ENCODE assay signal across 21 mouse cellular contexts in the genomic region with DNA sequence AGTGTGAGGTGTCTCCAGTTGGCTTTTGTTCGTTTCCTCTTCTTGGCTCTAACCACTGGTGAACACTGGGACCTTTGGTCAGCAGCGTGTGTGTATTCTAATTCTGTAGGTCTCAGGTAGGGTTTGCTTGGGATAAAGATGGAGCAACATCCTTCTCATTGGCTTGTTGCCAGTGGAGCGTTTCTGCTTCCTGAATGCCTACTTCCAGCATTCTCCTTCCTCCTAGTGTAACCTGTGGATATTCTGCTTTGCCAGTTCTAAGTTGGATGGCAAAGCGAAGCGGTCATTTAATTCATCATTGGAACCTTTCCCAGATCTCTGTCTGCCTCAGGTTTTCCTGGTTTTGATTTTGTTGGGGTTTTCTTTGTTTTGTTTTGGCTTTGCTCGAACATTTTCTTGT. TPM values are rescaled to one million over a fixed set of nuclear protein-coding genes. Genes with fewer than 3 reads are reported as not detected.
DNase-seq lines count a peak whose midpoint lies in the region; ATAC-seq and TF ChIP-seq lines count a peak whose summit lies in the region.
"Had no signal": no experiment of that assay in that cellular context is flagged by ENCODE, and none has a peak within 500 bp of the region (broad histone marks: within the 10 kb centered on the region; RNA-seq: fewer than 3 reads in every experiment).

No protein-coding gene starts in this region.

- H3K4me3 ChIP-seq in hindbrain, embryonic 15.5 days, result no peak overlapping the region
- H3K4me3 ChIP-seq in hindbrain, embryonic 11.5 days (ENCODE audit: low read depth, low read length), result no peak overlapping the region
- H3K4me3 ChIP-seq in lung, postnatal 0 days (ENCODE audit: low read depth, low read length), result no peak overlapping the region
- H3K4me3 ChIP-seq in embryonic facial prominence, embryonic 15.5 days (replicated peaks), result no peak overlapping the region
- H3K4me3 ChIP-seq in left cerebral cortex, adult 2 months, result no peak overlapping the region
- H3K4me3 ChIP-seq: forebrain, embryonic 13.5 days; heart, embryonic 10.5 days; layer of hippocampus, adult 2 months; limb, embryonic 12.5 days had no signal

- intact Hi-C loops in left cerebral cortex, adult 2 months (cut with DNase I), result loop anchor here (2.0 kb wide), 1 partner anchor 35 kb away; no protein-coding TSS in a partner anchor

- H3K4me1 ChIP-seq in hindbrain, embryonic 15.5 days (replicated peaks), result peaks cover 33% of the 10 kb centered on the region
- no peaks in the 10 kb centered on the region for H3K4me1 ChIP-seq in hindbrain, embryonic 11.5 days (replicated peaks; ENCODE audit: control insufficient read depth, insufficient read depth, low read length)
- H3K4me1 ChIP-seq in lung, postnatal 0 days (ENCODE audit: insufficient read depth, low read depth, low read length), result peaks cover 13% of the 10 kb centered on the region; the same call in 1 of the 2 replicates
- H3K4me1 ChIP-seq in embryonic facial prominence, embryonic 15.5 days, result peaks cover 32% of the 10 kb centered on the region

- WGBS in hindbrain, embryonic 15.5 days, result 61% methylated on average over 6 of the region's 6 CpGs
- 90% methylated on average over 6 of the region's 6 CpGs for WGBS in hindbrain, embryonic 11.5 days
- WGBS in lung, postnatal 0 days, result 66% methylated on average over 6 of the region's 6 CpGs
- 59% methylated on average over 6 of the region's 6 CpGs for WGBS in embryonic facial prominence, embryonic 15.5 days

- peak overlapping the region; percentile 54 for H3K27ac ChIP-seq in hindbrain, embryonic 15.5 days (replicated peaks)
- H3K27ac ChIP-seq in hindbrain, embryonic 11.5 days (ENCODE audit: low read depth, low read length), result no peak overlapping the region
- no peak overlapping the region for H3K27ac ChIP-seq in lung, postnatal 0 days (ENCODE audit: low read length)
- peak overlapping the region; percentile 35; the same call in 1 of the 2 replicates for H3K27ac ChIP-seq in embryonic facial prominence, embryonic 15.5 days (replicated peaks)
- H3K27ac ChIP-seq in left cerebral cortex, adult 2 months, result no peak overlapping the region
- H3K27ac ChIP-seq: forebrain, embryonic 13.5 days; heart, embryonic 10.5 days; layer of hippocampus, adult 2 months; macrophage had no signal

- H3K9ac ChIP-seq in hindbrain, embryonic 15.5 days, result no peak overlapping the region
- H3K9ac ChIP-seq in hindbrain, embryonic 11.5 days (ENCODE audit: low read depth, low read length), result no peak overlapping the region
- H3K9ac ChIP-seq in lung, postnatal 0 days (replicated peaks; ENCODE audit: low read depth), result no peak overlapping the region
- no peak overlapping the region for H3K9ac ChIP-seq in embryonic facial prominence, embryonic 15.5 days
- H3K9ac ChIP-seq: forebrain, embryonic 13.5 days; limb, embryonic 12.5 days; liver, postnatal 0 days had no signal

- DNase-seq in cerebellum, postnatal 10 days, result peak; percentile 34 to 56
- DNase-seq in cerebellum, adult 9-11 months, result no peak
- no peak for DNase-seq in hindbrain, embryonic 11.5 days (ENCODE audit: low spot score)
- peak; percentile 16 for DNase-seq in lung, postnatal 36 days
- no peak for DNase-seq in lung, postnatal 0 days (ENCODE audit: low spot score)
- DNase-seq in left cerebral cortex, adult 2 months (ENCODE audit: extremely low spot score in 1 of 2, low spot score in 2 of 2), result no peak
- DNase-seq: adrenal gland, postnatal 36 days; kidney, adult 18-20 months; layer of hippocampus, postnatal 36 days; liver, postnatal 0 days; right cerebral cortex, postnatal 25 days; spleen, adult 18-20 months had no signal

- no peaks in the 10 kb centered on the region for H3K27me3 ChIP-seq in hindbrain, embryonic 15.5 days
- H3K27me3 ChIP-seq in hindbrain, embryonic 11.5 days (ENCODE audit: control insufficient read depth, insufficient read depth, low read length), result no peaks in the 10 kb centered on the region
- no peaks in the 10 kb centered on the region for H3K27me3 ChIP-seq in lung, postnatal 0 days (replicated peaks; ENCODE audit: insufficient read depth, low read length)
- H3K27me3 ChIP-seq in embryonic facial prominence, embryonic 15.5 days, result no peaks in the 10 kb centered on the region
- H3K27me3 ChIP-seq: limb, embryonic 12.5 days; Patski had no signal

- no peak for TF ChIP-seq EP300 in lung, postnatal 0 days (IDR thresholded peaks at IDR 0.05)

- H3K36me3 ChIP-seq in hindbrain, embryonic 15.5 days, result no peaks in the 10 kb centered on the region
- no peaks in the 10 kb centered on the region for H3K36me3 ChIP-seq in hindbrain, embryonic 11.5 days (ENCODE audit: control insufficient read depth, insufficient read depth, low read length)
- H3K36me3 ChIP-seq in lung, postnatal 0 days (ENCODE audit: insufficient read depth, low read length), result no peaks in the 10 kb centered on the region
- H3K36me3 ChIP-seq in embryonic facial prominence, embryonic 15.5 days, result no peaks in the 10 kb centered on the region
- H3K36me3 ChIP-seq: heart, embryonic 10.5 days had no signal

- H3K9me3 ChIP-seq in hindbrain, embryonic 15.5 days, result no peaks in the 10 kb centered on the region
- no peaks in the 10 kb centered on the region for H3K9me3 ChIP-seq in hindbrain, embryonic 11.5 days (ENCODE audit: control insufficient read depth, low read length)
- H3K9me3 ChIP-seq in lung, postnatal 0 days (ENCODE audit: low read length), result no peaks in the 10 kb centered on the region
- H3K9me3 ChIP-seq in embryonic facial prominence, embryonic 15.5 days (replicated peaks), result no peaks in the 10 kb centered on the region
- H3K9me3 ChIP-seq: forebrain, embryonic 13.5 days; heart, embryonic 10.5 days; limb, embryonic 12.5 days had no signal

- no peak overlapping the region for H3K4me2 ChIP-seq in hindbrain, embryonic 15.5 days
- H3K4me2 ChIP-seq in hindbrain, embryonic 11.5 days (replicated peaks; ENCODE audit: low read depth, low read length), result no peak overlapping the region
- no peak overlapping the region for H3K4me2 ChIP-seq in lung, postnatal 0 days (replicated peaks; ENCODE audit: low read depth, low read length)
- H3K4me2 ChIP-seq in embryonic facial prominence, embryonic 15.5 days (replicated peaks), result no peak overlapping the region
- H3K4me2 ChIP-seq: forebrain, embryonic 13.5 days; limb, embryonic 12.5 days; liver, embryonic 11.5 days had no signal

- no peak for TF ChIP-seq CTCF in lung, postnatal 0 days (IDR thresholded peaks at IDR 0.05)
- no peak for TF ChIP-seq CTCF in left cerebral cortex, adult 2 months (IDR thresholded peaks at IDR 0.05)

- ATAC-seq in hindbrain, embryonic 15.5 days (ENCODE audit: low FRiP score, low read depth), result no peak
- no peak for ATAC-seq in hindbrain, embryonic 11.5 days (ENCODE audit: low FRiP score)
- no peak for ATAC-seq in lung, postnatal 0 days
- no peak for ATAC-seq in embryonic facial prominence, embryonic 15.5 days (ENCODE audit: insufficient number of reproducible peaks, low FRiP score, low TSS enrichment, low read depth)
- ATAC-seq: liver, postnatal 0 days; Patski had no signal

RNA-seq across cellular contexts. Expression of a gene that starts 59.3 kb away (rescaled TPM):
- polyA plus RNA-seq in hindbrain, embryonic 15.5 days (2015; fragmentation: Nextera tagmentation; extraction: Ambion mirVana), result 34.1 and 38.0 TPM in 2 replicates
- 31.9 and 35.5 TPM in 2 replicates for polyA plus RNA-seq in hindbrain, embryonic 11.5 days (2014; fragmentation: Nextera tagmentation; extraction: Ambion mirVana)
- polyA plus RNA-seq in lung, postnatal 0 days (2015; fragmentation: Nextera tagmentation; extraction: Ambion mirVana), result 34.0 and 37.9 TPM in 2 replicates
- 35.5 and 37.5 TPM in 2 replicates for polyA plus RNA-seq in embryonic facial prominence, embryonic 15.5 days (2015; fragmentation: Nextera tagmentation; extraction: Ambion mirVana)
- 10 to 100 TPM; 38.3 to 38.7 TPM for total RNA-seq in left cerebral cortex, adult 2 months (2021)

Comparison
In these comparisons a context has a peak if more than half of its experiments do, and no peak if none do; other contexts are left out.
1. DNase-seq: peak in cerebellum, postnatal 10 days (2 of 2) and lung, postnatal 36 days (single experiment); none in cerebellum, adult 9-11 months (single experiment), hindbrain, embryonic 11.5 days (single experiment), lung, postnatal 0 days (single experiment) and left cerebral cortex, adult 2 months (0 of 2).
2. H3K27ac ChIP-seq: peak in hindbrain, embryonic 15.5 days (single experiment) and embryonic facial prominence, embryonic 15.5 days (single experiment); none in hindbrain, embryonic 11.5 days (single experiment), lung, postnatal 0 days (single experiment) and left cerebral cortex, adult 2 months (single experiment).